30 mouse cellular contexts compared by ENCODE assay signal in the genomic region with DNA sequence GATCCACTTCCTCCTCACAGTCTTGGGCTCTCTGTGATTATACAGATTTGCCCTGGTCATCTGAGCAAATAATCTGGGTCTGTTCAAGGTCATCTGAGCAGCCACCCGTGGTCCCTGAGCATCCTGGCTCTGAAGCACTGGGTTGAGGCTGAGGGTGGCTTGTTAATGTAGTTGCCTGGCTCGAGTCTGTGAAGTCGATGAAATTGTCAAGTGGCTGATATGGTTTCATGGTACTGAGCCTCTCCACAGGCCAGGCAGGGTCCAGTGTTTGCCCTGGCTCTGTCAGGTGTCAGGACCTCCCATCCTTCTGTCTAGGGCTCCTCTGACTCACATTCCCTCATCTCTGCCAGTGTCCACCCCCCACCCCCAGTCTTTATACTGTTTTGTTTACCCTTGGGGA. TPM values are rescaled to one million over a fixed set of nuclear protein-coding genes. Genes with fewer than 3 reads are reported as not detected.
DNase-seq lines count a peak whose midpoint lies in the region; ATAC-seq lines count a peak whose summit lies in the region.
"Had no signal": no experiment of that assay in that cellular context is flagged by ENCODE, and none has a peak within 500 bp of the region (broad histone marks: within the 10 kb centered on the region; RNA-seq: fewer than 3 reads in every experiment).

No protein-coding gene starts in this region.

- peak overlapping the region; percentile 62; the same call in 1 of the 2 replicates for H3K27ac ChIP-seq in heart, embryonic 10.5 days
- H3K27ac ChIP-seq in heart, embryonic 13.5 days (replicated peaks) = peak overlapping the region; percentile 78
- H3K27ac ChIP-seq in heart, embryonic 16.5 days (ENCODE audit: low read length) = peak overlapping the region; percentile 48
- H3K27ac ChIP-seq: embryonic facial prominence, embryonic 10.5 days; embryonic facial prominence, embryonic 13.5 days; forebrain, embryonic 12.5 days; forebrain, embryonic 15.5 days; hindbrain, embryonic 14.5 days; hindbrain, postnatal 0 days had no signal

- H3K27me3 ChIP-seq in heart, embryonic 10.5 days (ENCODE audit: insufficient read depth, poor library complexity, severe bottlenecking) = no peaks in the 10 kb centered on the region
- no peaks in the 10 kb centered on the region for H3K27me3 ChIP-seq in heart, embryonic 13.5 days (replicated peaks)
- no peaks in the 10 kb centered on the region for H3K27me3 ChIP-seq in heart, embryonic 16.5 days (ENCODE audit: control insufficient read depth, insufficient read depth, low read length)
- H3K27me3 ChIP-seq: embryonic facial prominence, embryonic 13.5 days; forebrain, embryonic 12.5 days; forebrain, embryonic 15.5 days; Patski had no signal

- H3K4me3 ChIP-seq in heart, embryonic 10.5 days = no peak overlapping the region
- H3K4me3 ChIP-seq in heart, embryonic 13.5 days = no peak overlapping the region
- no peak overlapping the region for H3K4me3 ChIP-seq in heart, embryonic 16.5 days (ENCODE audit: low read length)
- H3K4me3 ChIP-seq: embryonic facial prominence, embryonic 10.5 days; embryonic facial prominence, embryonic 13.5 days; erythroblast, embryonic 14.5 days; forebrain, embryonic 12.5 days; forebrain, embryonic 15.5 days had no signal

- H3K9me3 ChIP-seq in heart, embryonic 10.5 days = no peaks in the 10 kb centered on the region
- no peaks in the 10 kb centered on the region for H3K9me3 ChIP-seq in heart, embryonic 13.5 days
- no peaks in the 10 kb centered on the region; the same call in 1 of the 2 replicates for H3K9me3 ChIP-seq in heart, embryonic 16.5 days (replicated peaks; ENCODE audit: control insufficient read depth, low read length)
- H3K9me3 ChIP-seq: embryonic facial prominence, embryonic 10.5 days; embryonic facial prominence, embryonic 13.5 days; forebrain, embryonic 12.5 days; forebrain, embryonic 15.5 days; G1E had no signal

- H3K4me2 ChIP-seq in heart, embryonic 13.5 days = no peak overlapping the region
- H3K4me2 ChIP-seq in heart, embryonic 16.5 days (ENCODE audit: low read depth, low read length) = no peak overlapping the region
- H3K4me2 ChIP-seq: embryonic facial prominence, embryonic 13.5 days; forebrain, embryonic 12.5 days; forebrain, embryonic 15.5 days; hindbrain, embryonic 14.5 days had no signal

- WGBS in heart, embryonic 10.5 days = 30% methylated on average over 3 of the region's 3 CpGs
- 16% methylated on average over 3 of the region's 3 CpGs for WGBS in heart, embryonic 13.5 days
- WGBS in heart, embryonic 16.5 days = 15% methylated on average over 3 of the region's 3 CpGs

- no peak overlapping the region for H3K9ac ChIP-seq in heart, embryonic 13.5 days
- no peak overlapping the region for H3K9ac ChIP-seq in heart, embryonic 16.5 days (ENCODE audit: low read length)
- H3K9ac ChIP-seq: embryonic facial prominence, embryonic 13.5 days; forebrain, embryonic 12.5 days; forebrain, embryonic 15.5 days; hindbrain, embryonic 14.5 days had no signal

- peaks cover 43% of the 10 kb centered on the region for H3K4me1 ChIP-seq in heart, embryonic 10.5 days
- peaks cover 44% of the 10 kb centered on the region for H3K4me1 ChIP-seq in heart, embryonic 13.5 days
- peaks cover 25% of the 10 kb centered on the region for H3K4me1 ChIP-seq in heart, embryonic 16.5 days (ENCODE audit: control insufficient read depth, insufficient read depth, low read length)
- H3K4me1 ChIP-seq: forebrain, embryonic 12.5 days; forebrain, embryonic 15.5 days had no signal

- no peak for DNase-seq in heart, embryonic 10.5 days (ENCODE audit: low spot score)
- DNase-seq in heart, postnatal 4 days = no peak
- DNase-seq in heart, adult 18-20 months = no peak
- no peak for DNase-seq in heart, adult 9 months (ENCODE audit: low spot score in 2 of 2)
- DNase-seq: adrenal gland, postnatal 10 days; B cell, adult 2 months; cerebellum, adult 11-12 months; cerebellum, adult 8-10 months; cerebellum, postnatal 10 days; cerebellum, postnatal 36 days; embryo, embryonic 11 days; gastrocnemius, postnatal 25 days; kidney, adult 18-20 months; kidney, adult 9 months had no signal

- no peaks in the 10 kb centered on the region for H3K36me3 ChIP-seq in heart, embryonic 10.5 days
- no peaks in the 10 kb centered on the region for H3K36me3 ChIP-seq in heart, embryonic 13.5 days
- no peaks in the 10 kb centered on the region; the same call in 1 of the 2 replicates for H3K36me3 ChIP-seq in heart, embryonic 16.5 days (ENCODE audit: control insufficient read depth, insufficient read depth)
- H3K36me3 ChIP-seq: embryonic facial prominence, embryonic 10.5 days; embryonic facial prominence, embryonic 13.5 days; forebrain, embryonic 12.5 days; forebrain, embryonic 15.5 days; G1E had no signal

- peak; percentile 43; the same call in 1 of the 2 replicates for ATAC-seq in heart, embryonic 13.5 days (ENCODE audit: extremely low read depth, insufficient number of reproducible peaks, low FRiP score, low TSS enrichment)
- ATAC-seq in heart, embryonic 16.5 days (replicated peaks; ENCODE audit: extremely low read depth, insufficient read depth, low FRiP score) = peak; percentile 55; the same call in 1 of the 2 replicates
- ATAC-seq: forebrain, embryonic 15.5 days; hindbrain, postnatal 0 days; inflammation-experienced regulatory T-cells, adult 6 months; intestine, embryonic 16.5 days; Patski had no signal

RNA-seq across cellular contexts. Expression of a gene that starts 25.5 kb away (rescaled TPM):
- polyA plus RNA-seq in heart, embryonic 10.5 days (2016; fragmentation: Nextera tagmentation; extraction: Ambion mirVana) = 0.46 and 0.59 TPM in 2 replicates
- under 1 TPM in 1 of 2 experiments, not detected in 1; 0.11 TPM for total RNA-seq in heart, postnatal 4 days (2021)
- polyA plus RNA-seq in heart, embryonic 13.5 days (2015; fragmentation: Nextera tagmentation; extraction: Ambion mirVana) = 0.19 and 0.34 TPM in 2 replicates
- total RNA-seq in heart, adult 18-20 months (2021) = not detected
- polyA plus RNA-seq in heart, embryonic 16.5 days (2015; fragmentation: Nextera tagmentation; extraction: Ambion mirVana) = 0.22 and 0.35 TPM in 2 replicates
- total RNA-seq: G1E; gastrocnemius, adult 8-10 months; gastrocnemius, postnatal 25 days had no signal
- polyA plus RNA-seq: embryonic facial prominence, embryonic 10.5 days; erythroblast, embryonic 14.5 days; forebrain, embryonic 12.5 days; forebrain, embryonic 15.5 days; G1E; gonadal fat pad, adult 2 months; hindbrain, embryonic 11.5 days; hindbrain, embryonic 14.5 days; inflammation-experienced regulatory T-cells, adult 6 months; intestine, embryonic 16.5 days had no signal
